Mouse (Mus musculus) olfactory bulb, adult 2 months (tissue): ENCODE data around the gene Vstm4. TPM values are rescaled to one million over a fixed set of nuclear protein-coding genes. Genes with fewer than 3 reads are reported as not detected.

Experiments
- H3K27ac ChIP-seq: fragments of 200-500 bp; 2 replicates; pipeline ENCODE4 v1.5.1; 2012; ENCODE audit warnings: low read depth, low read length; ENCODE audit not compliant: insufficient read depth
- H3K4me1 ChIP-seq: fragments of 200-500 bp; 2 replicates; pipeline ENCODE4 v1.6.1; 2012; ENCODE audit warnings: low read length; ENCODE audit not compliant: control insufficient read depth, insufficient read depth
- H3K4me3 ChIP-seq: fragments of 200-500 bp; 2 replicates; pipeline ENCODE4 v1.5.1; 2012; ENCODE audit warnings: mild to moderate bottlenecking, low read depth, low read length, moderate library complexity; ENCODE audit not compliant: insufficient read depth
- CTCF ChIP-seq: fragments of 200-500 bp; IDR thresholded peaks from 2 replicates; pipeline ENCODE4 v1.5.1; 2012; ENCODE audit warnings: low read depth, mild to moderate bottlenecking, low read length, moderate library complexity; ENCODE audit not compliant: insufficient read depth
- POLR2A ChIP-seq: fragments of 200-500 bp; IDR thresholded peaks from 2 replicates; pipeline ENCODE4 v1.6.1; 2012; ENCODE audit warnings: mild to moderate bottlenecking, low read depth, low read length, moderate library complexity; ENCODE audit not compliant: insufficient read depth
- WGBS: fragments of 180-500 bp; shearing (Covaris S2); methylation state at CpG from one replicate; pipeline ENCODE4 v1.1.7; 2018; 5-methylcytosine and 5-hydroxymethylcytosine counted together
- polyA plus RNA-seq: library from polyadenylated mRNA; stranded (reverse); fragments of >200 nt; gene quantifications from 2 replicates; pipeline ENCODE4 v1.2.4, GENCODE M21; 2012; ENCODE audit warnings: low replicate concordance; ENCODE audit not compliant: missing spikeins, insufficient read depth, insufficient read length

Gene Vstm4
- polyA plus RNA-seq, 1 experiment: not detected

DNA sequence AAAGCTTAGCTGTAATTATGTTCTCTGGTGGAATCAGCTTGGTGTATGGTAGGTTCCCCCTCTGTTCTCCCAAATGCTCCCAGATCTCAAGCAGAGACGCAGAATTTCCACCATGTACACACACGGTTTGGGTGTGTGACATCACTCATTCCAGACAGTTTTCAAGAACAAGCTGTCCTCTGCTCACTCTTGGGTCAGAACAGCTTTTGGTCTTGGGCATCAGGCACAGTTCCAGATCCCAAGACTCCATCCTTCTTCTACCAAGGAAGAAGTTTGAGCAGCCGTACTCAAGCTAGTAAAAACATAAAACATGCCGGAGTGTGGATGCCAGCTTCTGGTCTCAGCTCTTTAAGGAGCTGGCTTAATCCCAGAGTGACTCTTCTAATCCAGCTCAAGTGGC is 54.6 kb downstream of the Vstm4 start:
- Histone ChIP-seq H3K4me1 (no peaks in the 10 kb centered on the region; the same call in 1 of the 2 replicates), H3K27ac (no peak overlapping the region), H3K4me3 (no peak overlapping the region)
- TF ChIP-seq CTCF: no peak
- TF ChIP-seq POLR2A: no peak
- WGBS: 87% methylated on average over 4 of the region's 4 CpGs

DNA sequence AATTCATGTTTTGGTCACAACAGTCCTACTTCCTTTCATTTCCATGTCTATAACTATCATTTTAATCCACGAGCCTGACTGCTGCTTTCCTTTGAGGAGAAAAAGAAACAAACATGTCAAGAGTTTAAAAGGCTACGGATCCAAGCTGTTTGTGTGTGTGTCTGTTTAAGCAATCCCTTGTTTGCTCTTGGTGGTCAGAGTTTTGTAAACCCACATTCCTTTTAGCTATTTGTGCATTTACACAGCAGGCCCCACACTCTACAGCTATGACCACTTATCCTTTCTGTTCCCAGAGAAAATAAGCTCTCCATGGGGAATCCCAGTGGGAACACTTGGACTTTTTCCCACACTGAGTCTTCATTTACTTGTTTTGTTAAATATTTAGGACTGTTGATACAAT is 58.8 kb downstream of the Vstm4 start:
- no peak for TF ChIP-seq POLR2A
- no peaks in the 10 kb centered on the region; the same call in 1 of the 2 replicates for H3K4me1 ChIP-seq
- H3K27ac ChIP-seq: no peak overlapping the region
- H3K4me3 ChIP-seq: no peak overlapping the region
- WGBS: 77% methylated on average over 2 of the region's 2 CpGs

GRCm38 (mm10) chr14:32917919-32918318 is 61.4 kb downstream of the Vstm4 start:
- Histone ChIP-seq H3K27ac (no peak overlapping the region), H3K4me1 (no peaks in the 10 kb centered on the region), H3K4me3 (no peak overlapping the region)
- TF ChIP-seq CTCF (no peak), POLR2A (no peak)
- WGBS: 98% methylated on average over 1 of the region's 1 CpGs

DNA sequence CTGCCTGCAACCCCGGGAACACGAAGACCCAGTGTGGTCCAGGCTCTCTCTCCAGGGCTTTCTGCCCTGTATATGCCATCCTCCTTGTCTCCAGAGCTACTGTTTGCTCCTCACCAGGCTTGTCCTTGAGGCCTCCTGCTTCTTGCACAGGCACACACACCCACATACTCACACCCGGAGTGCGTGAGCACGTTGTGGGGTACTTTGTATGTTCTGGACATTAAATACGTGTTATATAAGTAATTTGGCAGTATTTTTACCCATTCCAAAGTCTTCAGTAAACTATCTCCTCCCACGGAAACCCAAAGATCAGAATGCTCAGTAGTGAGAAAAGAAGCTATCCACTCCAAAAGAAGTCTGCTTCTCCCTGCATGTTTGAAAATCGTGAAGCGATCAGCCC is 67.3 kb downstream of the Vstm4 start:
- H3K27ac ChIP-seq: no peak overlapping the region
- no peak for TF ChIP-seq POLR2A
- no peak for TF ChIP-seq CTCF
- peaks cover 8% of the 10 kb centered on the region for H3K4me1 ChIP-seq
- H3K4me3 ChIP-seq: no peak overlapping the region
- 73% methylated on average over 9 of the region's 9 CpGs for WGBS

- TF ChIP-seq CTCF (no peak), POLR2A (no peak)
- WGBS: 81% methylated on average over 10 of the region's 10 CpGs
- Histone ChIP-seq H3K4me3 (no peak overlapping the region), H3K27ac (no peak overlapping the region), H3K4me1 (no peaks in the 10 kb centered on the region)
These were observed 75.2 kb downstream of the Vstm4 start for GRCm38 (mm10) chr14:32931709-32932108.

GRCm38 (mm10) chr14:32932220-32932619 is 75.7 kb downstream of the Vstm4 start:
- Histone ChIP-seq H3K4me3 (no peak overlapping the region), H3K27ac (no peak overlapping the region), H3K4me1 (no peaks in the 10 kb centered on the region)
- WGBS: 59% methylated on average over 8 of the region's 8 CpGs
- TF ChIP-seq POLR2A (no peak), CTCF (no peak)

GRCm38 (mm10) chr14:32934064-32934463 is 77.5 kb downstream of the Vstm4 start:
- TF ChIP-seq CTCF (no peak), POLR2A (no peak)
- no peak overlapping the region for H3K27ac ChIP-seq
- no peak overlapping the region for H3K4me3 ChIP-seq
- no peaks in the 10 kb centered on the region for H3K4me1 ChIP-seq
- 65% methylated on average over 6 of the region's 6 CpGs for WGBS

GRCm38 (mm10) chr14:32939217-32939616 is 82.7 kb downstream of the Vstm4 start:
- 88% methylated on average over 5 of the region's 5 CpGs for WGBS
- Histone ChIP-seq H3K4me3 (no peak overlapping the region), H3K4me1 (no peaks in the 10 kb centered on the region), H3K27ac (no peak overlapping the region)
- TF ChIP-seq POLR2A (no peak), CTCF (no peak)

DNA sequence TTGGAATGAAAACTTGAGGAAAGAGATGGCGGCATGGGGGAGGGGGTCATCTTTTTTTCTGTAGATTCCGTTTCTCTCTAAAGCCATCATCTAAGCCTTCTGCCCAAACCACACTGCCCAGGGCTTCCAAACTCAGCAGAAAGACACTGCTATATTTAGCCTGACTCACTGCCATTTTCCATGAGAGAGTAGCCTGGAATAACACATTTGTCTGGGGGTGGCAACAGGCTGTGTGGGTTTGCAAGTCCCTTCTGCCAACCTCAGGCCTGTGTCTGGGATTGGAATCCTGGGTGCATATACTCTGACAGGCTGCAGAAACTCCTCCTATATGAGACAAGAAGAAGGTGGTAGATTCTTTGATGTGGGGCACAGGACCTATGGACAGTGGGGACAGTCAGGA is 91.0 kb downstream of the Vstm4 start:
- Histone ChIP-seq H3K27ac (no peak overlapping the region), H3K4me1 (peaks cover 17% of the 10 kb centered on the region), H3K4me3 (no peak overlapping the region)
- WGBS: 90% methylated on average over 2 of the region's 2 CpGs
- TF ChIP-seq POLR2A (no peak), CTCF (no peak)

DNA sequence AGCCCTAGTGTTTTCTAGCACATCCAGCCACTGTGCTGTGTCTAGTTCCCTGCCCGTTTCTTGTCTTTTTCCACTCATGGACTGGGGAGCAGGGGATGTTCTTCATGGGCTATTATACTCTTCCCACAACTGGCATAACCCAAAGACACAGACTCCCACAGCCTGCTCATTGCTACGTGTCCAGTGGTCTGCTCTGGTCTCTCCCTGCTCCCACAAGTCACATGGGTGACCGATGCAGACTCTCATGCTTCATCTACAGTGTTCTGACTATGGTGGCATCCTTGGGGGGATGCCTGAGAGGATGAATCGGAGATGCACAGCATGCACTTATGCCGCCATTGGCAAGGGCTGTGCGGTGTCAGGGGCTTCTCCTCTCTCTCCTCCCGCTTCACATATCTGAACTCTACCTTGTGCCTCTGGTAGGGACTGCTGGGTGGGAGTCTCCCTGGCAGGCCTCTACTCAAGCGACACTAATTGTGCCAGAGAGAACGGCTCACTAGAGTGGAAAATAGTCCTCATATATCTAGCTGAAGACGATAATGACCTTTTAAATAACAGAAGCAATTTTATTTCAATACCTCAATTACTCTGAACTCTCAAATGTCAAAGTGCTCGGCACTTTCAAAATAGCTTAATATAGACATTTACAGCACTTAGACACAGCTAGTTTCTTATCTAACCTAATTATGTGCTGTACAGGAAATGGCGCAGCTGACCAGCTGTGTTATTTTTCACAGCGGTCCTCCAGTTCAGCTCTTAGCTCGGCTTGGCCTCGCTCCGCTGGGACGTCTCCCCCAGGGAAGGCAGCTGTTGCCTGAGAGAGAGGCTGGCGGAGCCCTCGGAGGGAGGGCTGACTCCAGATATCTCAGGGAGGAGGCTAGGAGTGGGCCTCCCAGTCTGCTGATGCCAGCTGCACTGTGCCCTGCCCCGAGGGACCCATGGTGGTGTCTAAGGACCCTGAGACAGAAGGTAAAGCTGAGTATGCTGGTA is 94.1 kb downstream of the Vstm4 start:
- Histone ChIP-seq H3K4me3 (no peak overlapping the region), H3K27ac (no peak overlapping the region), H3K4me1 (peaks cover 17% of the 10 kb centered on the region)
- TF ChIP-seq POLR2A: no peak
- no peak for TF ChIP-seq CTCF
- WGBS: 47% methylated on average over 20 of the region's 20 CpGs
